Mouse (Mus musculus) neural tube, embryonic 13.5 days (tissue): Measurements from ENCODE around the gene Gtsf2. TPM values are rescaled to one million over a fixed set of nuclear protein-coding genes. Genes with fewer than 3 reads are reported as not detected.
"Not testable (repeated sequence)": the region's sequence is repeated elsewhere in the genome, so short reads cannot be mapped to it uniquely, and the experiment has no call there.

ENCODE experiments used
- ATAC-seq: fragments of 200-750 bp; cut with Nextera tagmentation; 2 replicates; pipeline ENCODE4 v1.8.0; 2017; ENCODE audit warnings: low read depth, mild to moderate bottlenecking, moderate TSS enrichment, moderate library complexity
- H3K27ac ChIP-seq: fragments of 300-500 bp; sonication (generic); replicated peaks from 2 replicates; pipeline ENCODE4 v1.5.1; 2015; ENCODE audit warnings: moderate library complexity, mild to moderate bottlenecking, inconsistent platforms
- H3K27me3 ChIP-seq: fragments of 300-500 bp; sonication (generic); 2 replicates; pipeline ENCODE4 v1.6.1; 2015; ENCODE audit warnings: mild to moderate bottlenecking, inconsistent platforms
- H3K36me3 ChIP-seq: fragments of 300-500 bp; sonication (generic); 2 replicates; pipeline ENCODE4 v1.6.1; 2015; ENCODE audit warnings: mild to moderate bottlenecking, inconsistent platforms
- H3K4me1 ChIP-seq: fragments of 300-500 bp; sonication (generic); replicated peaks from 2 replicates; pipeline ENCODE4 v1.6.1; 2015; ENCODE audit warnings: inconsistent platforms
- H3K4me2 ChIP-seq: fragments of 300-500 bp; sonication (generic); 2 replicates; pipeline ENCODE4 v1.6.1; 2015; ENCODE audit warnings: inconsistent platforms, mild to moderate bottlenecking, moderate library complexity
- H3K4me3 ChIP-seq: fragments of 300-500 bp; sonication (generic); 2 replicates; pipeline ENCODE4 v1.5.1; 2015; ENCODE audit warnings: mild to moderate bottlenecking, inconsistent platforms
- H3K9ac ChIP-seq: fragments of 300-500 bp; sonication (generic); 2 replicates; pipeline ENCODE4 v1.6.1; 2015; ENCODE audit warnings: moderate library complexity, mild to moderate bottlenecking, inconsistent platforms
- H3K9me3 ChIP-seq: fragments of 300-500 bp; sonication (generic); 2 replicates; pipeline ENCODE4 v1.6.1; 2016; ENCODE audit warnings: inconsistent platforms
- WGBS: fragments of 180-500 bp; shearing (Covaris S2); methylation state at CpG from one replicate; pipeline ENCODE4 v1.1.7; 2015; 5-methylcytosine and 5-hydroxymethylcytosine counted together
- polyA plus RNA-seq: library from polyadenylated mRNA; unstranded; fragments of >200 nt; fragmentation: Nextera tagmentation; extraction: Ambion mirVana; gene quantifications from 2 replicates; pipeline ENCODE4 v1.2.1, GENCODE M21; 2015

Gene Gtsf2
- polyA plus RNA-seq, 1 experiment from 2014 or later = not detected

GRCm38 (mm10) chr15:103471488-103472194 lies 23.4 kb upstream of the Gtsf2 start:
- Histone ChIP-seq H3K27me3 (no peaks in the 10 kb centered on the region), H3K9me3 (no peaks in the 10 kb centered on the region), H3K27ac (no peak overlapping the region), H3K4me1 (no peaks in the 10 kb centered on the region), H3K9ac (no peak overlapping the region), H3K4me2 (no peak overlapping the region), H3K36me3 (no peaks in the 10 kb centered on the region), H3K4me3 (no peak overlapping the region)
- no peak for ATAC-seq
- 87% methylated on average over 7 of the region's 7 CpGs for WGBS

GRCm38 (mm10) chr15:103462539-103463261 lies 14.4 kb upstream of the Gtsf2 start:
- 80% methylated on average over 7 of the region's 7 CpGs for WGBS
- H3K27me3 ChIP-seq = no peaks in the 10 kb centered on the region
- H3K36me3 ChIP-seq = no peaks in the 10 kb centered on the region
- H3K4me2 ChIP-seq = no peak overlapping the region
- H3K9me3 ChIP-seq = no peaks in the 10 kb centered on the region
- no peak overlapping the region for H3K9ac ChIP-seq
- H3K27ac ChIP-seq = no peak overlapping the region
- no peak overlapping the region for H3K4me3 ChIP-seq
- H3K4me1 ChIP-seq = no peaks in the 10 kb centered on the region
- no peak for ATAC-seq

GRCm38 (mm10) chr15:103454449-103454848 lies 6.2 kb upstream of the Gtsf2 start:
- Histone ChIP-seq H3K4me3 (no peak overlapping the region), H3K9me3 (no peaks in the 10 kb centered on the region), H3K27me3 (no peaks in the 10 kb centered on the region), H3K36me3 (no peaks in the 10 kb centered on the region), H3K9ac (no peak overlapping the region), H3K27ac (no peak overlapping the region), H3K4me2 (no peak overlapping the region), H3K4me1 (no peaks in the 10 kb centered on the region)
- 88% methylated on average over 6 of the region's 6 CpGs for WGBS
- no peak for ATAC-seq

GRCm38 (mm10) chr15:103453551-103454218 lies 5.4 kb upstream of the Gtsf2 start, which contains the start of gene Nckap1l:
Nckap1l (plus strand) TSS chr15:103453794.
- Histone ChIP-seq H3K9ac (no peak within 1 kb of the TSS), H3K36me3 (no peaks in the 10 kb centered on the region), H3K27ac (no peak within 1 kb of the TSS), H3K4me3 (no peak within 1 kb of the TSS), H3K4me2 (no peak within 1 kb of the TSS), H3K9me3 (no peaks in the 10 kb centered on the region), H3K4me1 (no peaks in the 10 kb centered on the region), H3K27me3 (no peaks in the 10 kb centered on the region)
- WGBS = 87% methylated on average over 13 of the region's 13 CpGs
- ATAC-seq = no peak

GRCm38 (mm10) chr15:103445966-103446365 lies 2.3 kb downstream of the Gtsf2 start:
- H3K9me3 ChIP-seq, H3K9ac ChIP-seq, H3K4me3 ChIP-seq, H3K27me3 ChIP-seq, ATAC-seq, H3K4me1 ChIP-seq, H3K36me3 ChIP-seq, H3K27ac ChIP-seq, H3K4me2 ChIP-seq: not testable (repeated sequence)
- WGBS = 88% methylated on average over 4 of the region's 4 CpGs

GRCm38 (mm10) chr15:103430241-103430640 lies 18.0 kb downstream of the Gtsf2 start, which contains the start of gene Gtsf1:
Gtsf1 (minus strand) TSS chr15:103430470.
- Histone ChIP-seq H3K4me1 (no peaks in the 10 kb centered on the region), H3K9me3 (no peaks in the 10 kb centered on the region), H3K27me3 (no peaks in the 10 kb centered on the region), H3K9ac (no peak within 1 kb of the TSS), H3K36me3 (no peaks in the 10 kb centered on the region), H3K4me3 (no peak within 1 kb of the TSS), H3K4me2 (no peak within 1 kb of the TSS), H3K27ac (no peak within 1 kb of the TSS)
- 93% methylated on average over 16 of the region's 16 CpGs for WGBS
- ATAC-seq = no peak

- H3K9ac ChIP-seq = no peak overlapping the region
- H3K4me2 ChIP-seq = no peak overlapping the region
- no peaks in the 10 kb centered on the region for H3K9me3 ChIP-seq
- H3K4me1 ChIP-seq = no peaks in the 10 kb centered on the region
- WGBS = 34% methylated on average over 2 of the region's 2 CpGs
- H3K4me3 ChIP-seq = no peak overlapping the region
- no peaks in the 10 kb centered on the region for H3K27me3 ChIP-seq
- H3K36me3 ChIP-seq = no peaks in the 10 kb centered on the region
- H3K27ac ChIP-seq = no peak overlapping the region
- ATAC-seq = no peak
Measured at GRCm38 (mm10) chr15:103427017-103427416, 21.3 kb downstream of the Gtsf2 start.

GRCm38 (mm10) chr15:103405586-103405985 lies 42.7 kb downstream of the Gtsf2 start:
- H3K4me3 ChIP-seq, H3K4me1 ChIP-seq, H3K36me3 ChIP-seq, ATAC-seq, H3K9ac ChIP-seq, H3K27me3 ChIP-seq, H3K4me2 ChIP-seq, H3K27ac ChIP-seq, H3K9me3 ChIP-seq: not testable (repeated sequence)
- 87% methylated on average over 2 of the region's 3 CpGs for WGBS

- H3K27me3 ChIP-seq = no peaks in the 10 kb centered on the region
Measured at GRCm38 (mm10) chr15:103401361-103401760, 46.9 kb downstream of the Gtsf2 start.

GRCm38 (mm10) chr15:103393577-103393976 lies 54.7 kb downstream of the Gtsf2 start:
- Histone ChIP-seq H3K9me3 (no peaks in the 10 kb centered on the region), H3K27ac (no peak overlapping the region), H3K27me3 (no peaks in the 10 kb centered on the region), H3K9ac (no peak overlapping the region), H3K36me3 (no peaks in the 10 kb centered on the region), H3K4me3 (no peak overlapping the region), H3K4me2 (no peak overlapping the region), H3K4me1 (no peaks in the 10 kb centered on the region)
- no peak for ATAC-seq

More at GRCm38 (mm10) chr15:103401361-103401760, 46.9 kb downstream of the Gtsf2 start:
- H3K9ac ChIP-seq = no peak overlapping the region
- H3K4me2 ChIP-seq = no peak overlapping the region
- H3K27ac ChIP-seq = no peak overlapping the region
- no peaks in the 10 kb centered on the region for H3K36me3 ChIP-seq
- H3K9me3 ChIP-seq = no peaks in the 10 kb centered on the region
- H3K4me3 ChIP-seq = no peak overlapping the region
- no peak for ATAC-seq
- 92% methylated on average over 5 of the region's 5 CpGs for WGBS
- no peaks in the 10 kb centered on the region for H3K4me1 ChIP-seq
